Mouse (Mus musculus): Measurements from ENCODE around the gene LTO1. TPM values are rescaled to one million over a fixed set of nuclear protein-coding genes. Genes with fewer than 3 reads are reported as not detected.

Gene LTO1
- polyA plus RNA-seq, 1 experiment = 21.5 TPM

DNA sequence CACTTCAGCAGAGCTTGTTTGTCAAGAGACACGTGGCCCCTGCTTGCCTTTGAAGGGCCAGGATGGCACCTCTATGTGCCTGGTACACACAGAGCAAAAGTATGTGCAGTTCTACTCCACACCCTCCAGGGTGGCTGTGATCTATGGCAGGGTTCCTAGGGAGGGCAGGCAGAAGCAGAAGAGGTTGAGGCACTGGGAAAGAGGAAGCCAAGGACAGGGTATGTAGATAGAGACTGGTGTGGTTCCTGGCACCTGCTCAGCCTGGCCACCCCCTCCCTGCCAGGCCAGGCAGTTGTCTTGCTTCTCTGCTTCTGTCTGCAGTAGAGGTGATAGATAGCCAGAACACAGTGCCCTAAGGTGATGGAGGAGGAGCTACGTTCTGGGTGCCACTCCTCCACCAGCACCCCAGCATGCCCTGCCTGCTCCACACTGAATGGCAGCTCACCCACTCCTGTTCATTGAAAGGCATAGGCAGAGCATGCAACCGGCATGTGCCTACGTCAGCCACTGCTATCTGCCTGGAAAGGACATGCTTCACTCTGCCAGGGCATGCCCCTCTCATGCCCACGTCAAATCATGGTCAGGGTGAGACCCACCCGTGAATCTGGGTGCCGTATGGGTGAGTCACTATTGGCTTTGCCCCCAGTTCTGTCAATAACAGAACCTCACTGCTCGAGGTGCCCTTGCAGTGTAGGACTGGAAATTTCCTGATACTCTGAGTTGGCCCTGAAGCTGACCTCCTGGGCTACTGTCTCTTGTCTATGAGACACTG is 56.3 kb downstream of the LTO1 start:
- Histone ChIP-seq H3K4me1 (ENCODE audit: control insufficient read depth, insufficient read depth, low read length) (peaks cover 3% of the 10 kb centered on the region), H3K27me3 (ENCODE audit: control insufficient read depth, insufficient read depth, low read length, poor library complexity, severe bottlenecking) (no peaks in the 10 kb centered on the region), H3K36me3 (ENCODE audit: control insufficient read depth, insufficient read depth, low read length, poor library complexity, severe bottlenecking) (no peaks in the 10 kb centered on the region), H3K4me3 (ENCODE audit: low read depth, low read length) (no peak overlapping the region), H3K27ac (ENCODE audit: insufficient read depth, low read length) (no peak overlapping the region), H3K9me3 (replicated peaks; ENCODE audit: control insufficient read depth, insufficient read depth, low read length, poor library complexity, severe bottlenecking) (no peaks in the 10 kb centered on the region), H3K9ac (ENCODE audit: low read depth, poor library complexity, severe bottlenecking) (no peak overlapping the region)
- TF ChIP-seq CTCF (IDR thresholded peaks at IDR 0.05; ENCODE audit: low read depth, low read length) (no peak), POLR2A (IDR thresholded peaks at IDR 0.05; ENCODE audit: insufficient read depth, low read length) (no peak), EP300 (IDR thresholded peaks at IDR 0.05; ENCODE audit: insufficient read depth, low read depth, low read length) (no peak)

DNA sequence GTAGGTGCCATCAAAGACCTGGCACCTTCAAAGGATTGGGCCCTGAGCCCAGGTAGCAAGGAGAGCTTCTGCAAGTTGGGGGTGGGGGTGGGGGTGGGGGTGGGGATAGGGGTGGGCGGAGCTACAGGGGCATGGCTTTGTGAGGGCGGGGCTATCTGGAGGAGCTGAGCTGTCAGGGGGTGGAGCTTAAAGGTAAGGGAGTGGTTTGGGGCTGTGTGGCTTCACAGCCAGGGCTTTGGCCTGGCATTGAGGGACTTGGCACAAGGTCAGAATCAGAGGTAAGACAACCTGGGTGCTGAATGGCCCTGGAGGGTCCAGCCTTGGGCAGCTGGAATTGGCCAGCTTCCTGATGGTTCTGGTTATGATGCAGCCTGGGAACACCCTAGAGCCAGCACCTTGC is 56.9 kb downstream of the LTO1 start:
- no peaks in the 10 kb centered on the region for H3K9me3 ChIP-seq (replicated peaks; ENCODE audit: control insufficient read depth, insufficient read depth, low read length, poor library complexity, severe bottlenecking)
- TF ChIP-seq POLR2A (IDR thresholded peaks at IDR 0.05; ENCODE audit: insufficient read depth, low read length) = no peak
- TF ChIP-seq CTCF (IDR thresholded peaks at IDR 0.05; ENCODE audit: low read depth, low read length) = no peak
- no peak for TF ChIP-seq EP300 (IDR thresholded peaks at IDR 0.05; ENCODE audit: insufficient read depth, low read depth, low read length)
- no peak overlapping the region for H3K9ac ChIP-seq (ENCODE audit: low read depth, poor library complexity, severe bottlenecking)
- H3K36me3 ChIP-seq (ENCODE audit: control insufficient read depth, insufficient read depth, low read length, poor library complexity, severe bottlenecking) = no peaks in the 10 kb centered on the region
- H3K4me3 ChIP-seq (ENCODE audit: low read depth, low read length) = no peak overlapping the region
- H3K27me3 ChIP-seq (ENCODE audit: control insufficient read depth, insufficient read depth, low read length, poor library complexity, severe bottlenecking) = no peaks in the 10 kb centered on the region
- H3K4me1 ChIP-seq (ENCODE audit: control insufficient read depth, insufficient read depth, low read length) = peaks cover 3% of the 10 kb centered on the region
- no peak overlapping the region for H3K27ac ChIP-seq (ENCODE audit: insufficient read depth, low read length)

DNA sequence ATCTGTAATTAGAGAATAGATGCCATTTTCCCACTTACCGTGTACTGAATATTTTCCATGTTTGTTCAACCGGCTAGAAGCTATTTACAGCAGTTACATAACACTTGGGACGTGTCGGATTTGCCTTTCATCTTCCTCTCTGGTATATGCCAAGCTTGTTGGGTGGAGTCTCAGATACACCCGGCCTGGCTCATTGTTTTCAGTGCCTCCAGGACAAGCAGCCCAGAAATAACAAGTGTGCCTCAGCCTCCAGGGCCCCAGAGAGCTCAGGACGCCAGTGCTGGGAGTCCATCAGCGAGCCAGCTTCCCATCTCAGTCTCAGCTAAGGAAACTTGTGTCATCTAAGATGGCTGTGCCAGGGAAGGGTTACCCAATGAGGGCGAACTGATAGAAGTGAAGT is 58.6 kb downstream of the LTO1 start:
- TF ChIP-seq EP300 (IDR thresholded peaks at IDR 0.05; ENCODE audit: insufficient read depth, low read depth, low read length) (no peak), POLR2A (IDR thresholded peaks at IDR 0.05; ENCODE audit: insufficient read depth, low read length) (no peak), CTCF (IDR thresholded peaks at IDR 0.05; ENCODE audit: low read depth, low read length) (no peak)
- no peaks in the 10 kb centered on the region for H3K9me3 ChIP-seq (replicated peaks; ENCODE audit: control insufficient read depth, insufficient read depth, low read length, poor library complexity, severe bottlenecking)
- H3K9ac ChIP-seq (ENCODE audit: low read depth, poor library complexity, severe bottlenecking) = no peak overlapping the region
- no peak overlapping the region for H3K4me3 ChIP-seq (ENCODE audit: low read depth, low read length)
- H3K27ac ChIP-seq (ENCODE audit: insufficient read depth, low read length) = no peak overlapping the region
- no peaks in the 10 kb centered on the region for H3K27me3 ChIP-seq (ENCODE audit: control insufficient read depth, insufficient read depth, low read length, poor library complexity, severe bottlenecking)
- peaks cover 3% of the 10 kb centered on the region for H3K4me1 ChIP-seq (ENCODE audit: control insufficient read depth, insufficient read depth, low read length)
- no peaks in the 10 kb centered on the region for H3K36me3 ChIP-seq (ENCODE audit: control insufficient read depth, insufficient read depth, low read length, poor library complexity, severe bottlenecking)

DNA sequence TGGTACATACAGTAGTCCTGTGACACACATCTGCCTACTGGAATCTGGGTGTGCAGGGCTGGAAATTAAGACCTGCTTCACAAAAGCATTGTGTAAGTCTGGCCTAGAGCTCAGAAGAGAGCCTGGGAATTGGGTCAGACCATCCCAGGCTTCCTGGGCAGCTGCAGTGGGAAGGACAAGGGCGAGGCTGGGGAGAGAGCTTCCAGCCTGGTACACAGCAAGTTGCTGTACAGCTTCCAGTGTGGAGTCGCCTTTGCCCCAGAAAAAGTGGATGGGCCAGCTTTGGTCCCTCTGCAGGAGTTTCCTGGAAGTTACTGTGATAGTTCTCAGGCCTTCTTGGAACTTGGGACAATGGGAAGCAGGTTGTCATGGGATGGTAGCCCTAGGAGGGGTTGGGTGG is 62.2 kb downstream of the LTO1 start:
- Histone ChIP-seq H3K4me3 (ENCODE audit: low read depth, low read length) (no peak overlapping the region), H3K4me1 (ENCODE audit: control insufficient read depth, insufficient read depth, low read length) (no peaks in the 10 kb centered on the region), H3K27me3 (ENCODE audit: control insufficient read depth, insufficient read depth, low read length, poor library complexity, severe bottlenecking) (no peaks in the 10 kb centered on the region), H3K36me3 (ENCODE audit: control insufficient read depth, insufficient read depth, low read length, poor library complexity, severe bottlenecking) (no peaks in the 10 kb centered on the region), H3K27ac (ENCODE audit: insufficient read depth, low read length) (no peak overlapping the region), H3K9ac (ENCODE audit: low read depth, poor library complexity, severe bottlenecking) (no peak overlapping the region), H3K9me3 (replicated peaks; ENCODE audit: control insufficient read depth, insufficient read depth, low read length, poor library complexity, severe bottlenecking) (no peaks in the 10 kb centered on the region)
- TF ChIP-seq POLR2A (IDR thresholded peaks at IDR 0.05; ENCODE audit: insufficient read depth, low read length) = no peak
- no peak for TF ChIP-seq EP300 (IDR thresholded peaks at IDR 0.05; ENCODE audit: insufficient read depth, low read depth, low read length)
- no peak for TF ChIP-seq CTCF (IDR thresholded peaks at IDR 0.05; ENCODE audit: low read depth, low read length)

DNA sequence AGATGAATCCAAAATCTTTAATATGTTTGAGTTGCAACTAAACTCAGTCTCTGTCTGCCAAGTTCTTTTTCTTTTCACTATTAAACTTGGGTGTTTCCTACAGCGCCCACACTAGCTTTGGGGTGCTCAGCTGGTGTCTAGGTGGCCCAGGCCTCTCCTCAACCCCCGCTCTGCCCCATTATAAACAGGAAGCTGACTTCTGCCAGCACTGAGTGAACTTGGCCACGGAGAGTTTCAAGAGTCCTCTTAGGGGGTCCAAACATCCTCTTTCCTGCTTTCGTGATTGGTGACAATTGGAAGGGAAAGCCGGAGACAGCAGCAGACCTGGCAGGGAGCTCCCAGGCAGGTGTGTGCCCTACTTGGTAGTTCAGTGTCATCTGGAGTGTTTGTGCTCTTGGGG is 64.9 kb downstream of the LTO1 start:
- no peaks in the 10 kb centered on the region for H3K4me1 ChIP-seq (ENCODE audit: control insufficient read depth, insufficient read depth, low read length)
- H3K9ac ChIP-seq (ENCODE audit: low read depth, poor library complexity, severe bottlenecking) = no peak overlapping the region
- no peaks in the 10 kb centered on the region for H3K9me3 ChIP-seq (replicated peaks; ENCODE audit: control insufficient read depth, insufficient read depth, low read length, poor library complexity, severe bottlenecking)
- no peak overlapping the region for H3K27ac ChIP-seq (ENCODE audit: insufficient read depth, low read length)
- no peak for TF ChIP-seq EP300 (IDR thresholded peaks at IDR 0.05; ENCODE audit: insufficient read depth, low read depth, low read length)
- no peak for TF ChIP-seq CTCF (IDR thresholded peaks at IDR 0.05; ENCODE audit: low read depth, low read length)
- TF ChIP-seq POLR2A (IDR thresholded peaks at IDR 0.05; ENCODE audit: insufficient read depth, low read length) = no peak
- H3K36me3 ChIP-seq (ENCODE audit: control insufficient read depth, insufficient read depth, low read length, poor library complexity, severe bottlenecking) = no peaks in the 10 kb centered on the region
- no peak overlapping the region for H3K4me3 ChIP-seq (ENCODE audit: low read depth, low read length)
- no peaks in the 10 kb centered on the region for H3K27me3 ChIP-seq (ENCODE audit: control insufficient read depth, insufficient read depth, low read length, poor library complexity, severe bottlenecking)

Other genes with a start within 250 kb of the LTO1 start
- gene Ano1, start 163.1 kb upstream of the LTO1 start, polyA plus RNA-seq (2011; ENCODE audit: insufficient read depth, insufficient read length, low read depth, missing spikeins) = 1.4 and 1.7 TPM in 2 replicates
- 0.43 and 0.78 TPM in 2 replicates for gene Fgf3, start 77.0 kb upstream of the LTO1 start, polyA plus RNA-seq (2011; ENCODE audit: insufficient read depth, insufficient read length, low read depth, missing spikeins)
- gene Fgf4, start 67.7 kb upstream of the LTO1 start, polyA plus RNA-seq (2011; ENCODE audit: insufficient read depth, insufficient read length, low read depth, missing spikeins) = 82.9 and 84.3 TPM in 2 replicates
- gene Fgf15, start 18.6 kb upstream of the LTO1 start, polyA plus RNA-seq (2011; ENCODE audit: insufficient read depth, insufficient read length, low read depth, missing spikeins) = 3.1 and 3.3 TPM in 2 replicates
- gene Ccnd1, start 24.8 kb downstream of the LTO1 start, polyA plus RNA-seq (2011; ENCODE audit: insufficient read depth, insufficient read length, low read depth, missing spikeins) = 36.3 and 36.5 TPM in 2 replicates